Mouse (Mus musculus): ENCODE data around the gene Kdm4a.

Kdm4a gene

GRCm38 (mm10) chr4:118156559-118156958 is 23.3 kb downstream of the Kdm4a start:
- DNase-seq (ENCODE audit: low read depth, low spot score): peak; percentile 90

GRCm38 (mm10) chr4:118154889-118155288 is 25.0 kb downstream of the Kdm4a start:
- DNase-seq (ENCODE audit: low read depth, low spot score): no peak

- peak; percentile 95 for DNase-seq (ENCODE audit: low read depth, low spot score)
Observed at GRCm38 (mm10) chr4:118152020-118152785, 27.6 kb downstream of the Kdm4a start.

- no peak for DNase-seq (ENCODE audit: low read depth, low spot score)
Observed at GRCm38 (mm10) chr4:118150804-118151203, 29.0 kb downstream of the Kdm4a start.

GRCm38 (mm10) chr4:118149956-118150680 is 29.7 kb downstream of the Kdm4a start:
- peak; percentile 96 for DNase-seq (ENCODE audit: low read depth, low spot score)

- no peak for DNase-seq (ENCODE audit: low read depth, low spot score)
Observed at GRCm38 (mm10) chr4:118149055-118149576, 30.7 kb downstream of the Kdm4a start.

- DNase-seq (ENCODE audit: low read depth, low spot score): no peak
Observed at GRCm38 (mm10) chr4:118148317-118148687, 31.5 kb downstream of the Kdm4a start.

- DNase-seq (ENCODE audit: low read depth, low spot score): peak; percentile 95
Observed at GRCm38 (mm10) chr4:118147547-118148316, 32.1 kb downstream of the Kdm4a start.

GRCm38 (mm10) chr4:118147090-118147489 is 32.8 kb downstream of the Kdm4a start:
- DNase-seq (ENCODE audit: low read depth, low spot score): no peak

GRCm38 (mm10) chr4:118144324-118144723 is 35.5 kb downstream of the Kdm4a start:
- no peak for DNase-seq (ENCODE audit: low read depth, low spot score)

GRCm38 (mm10) chr4:118143679-118144078 is 36.2 kb downstream of the Kdm4a start:
- peak; percentile 51 for DNase-seq (ENCODE audit: low read depth, low spot score)

- DNase-seq (ENCODE audit: low read depth, low spot score): no peak
Observed at GRCm38 (mm10) chr4:118141511-118141910, 38.3 kb downstream of the Kdm4a start.

- DNase-seq (ENCODE audit: low read depth, low spot score): peak; percentile 98
Observed at GRCm38 (mm10) chr4:118138891-118139290, 41.0 kb downstream of the Kdm4a start.

GRCm38 (mm10) chr4:118137857-118138256 is 42.0 kb downstream of the Kdm4a start:
- peak; percentile 89 for DNase-seq (ENCODE audit: low read depth, low spot score)

GRCm38 (mm10) chr4:118137311-118137710 is 42.5 kb downstream of the Kdm4a start:
- peak; percentile 66 for DNase-seq (ENCODE audit: low read depth, low spot score)

- no peak for DNase-seq (ENCODE audit: low read depth, low spot score)
Observed at GRCm38 (mm10) chr4:118135414-118135813, 44.4 kb downstream of the Kdm4a start.

- peak; percentile 99 for DNase-seq (ENCODE audit: low read depth, low spot score)
Observed at GRCm38 (mm10) chr4:118134485-118135365, 45.1 kb downstream of the Kdm4a start, which contains the start of gene St3gal3. Gene St3gal3, minus strand, starts transcription at chr4:118134914.

- DNase-seq (ENCODE audit: low read depth, low spot score): peak; percentile 83
Observed at GRCm38 (mm10) chr4:118131329-118131728, 48.5 kb downstream of the Kdm4a start.

GRCm38 (mm10) chr4:118123030-118123704 is 56.7 kb downstream of the Kdm4a start:
- DNase-seq (ENCODE audit: low read depth, low spot score): no peak

- peak; percentile 24 for DNase-seq (ENCODE audit: low read depth, low spot score)
Observed at GRCm38 (mm10) chr4:118122078-118122477, 57.8 kb downstream of the Kdm4a start.
